Mouse (Mus musculus) spleen, postnatal 4 days (tissue): Measurements from ENCODE around the gene Hoxa2.

Experiments
- DNase-seq, 2 experiments: peaks; one replicate each; pipeline ENCODE4 v3.0.0; 2022; ENCODE audit warnings: low spot score in 2 of 2

The Hoxa2 gene

GRCm38 (mm10) chr6:52165441-52166370 is 1.1 kb upstream of the Hoxa2 start:
- peak in 1 of 2 experiments; percentile 56 for DNase-seq

- peak in 1 of 2 experiments; percentile 59 for DNase-seq
These were observed 493 bp downstream of the Hoxa2 start for GRCm38 (mm10) chr6:52164051-52164625.

DNA sequence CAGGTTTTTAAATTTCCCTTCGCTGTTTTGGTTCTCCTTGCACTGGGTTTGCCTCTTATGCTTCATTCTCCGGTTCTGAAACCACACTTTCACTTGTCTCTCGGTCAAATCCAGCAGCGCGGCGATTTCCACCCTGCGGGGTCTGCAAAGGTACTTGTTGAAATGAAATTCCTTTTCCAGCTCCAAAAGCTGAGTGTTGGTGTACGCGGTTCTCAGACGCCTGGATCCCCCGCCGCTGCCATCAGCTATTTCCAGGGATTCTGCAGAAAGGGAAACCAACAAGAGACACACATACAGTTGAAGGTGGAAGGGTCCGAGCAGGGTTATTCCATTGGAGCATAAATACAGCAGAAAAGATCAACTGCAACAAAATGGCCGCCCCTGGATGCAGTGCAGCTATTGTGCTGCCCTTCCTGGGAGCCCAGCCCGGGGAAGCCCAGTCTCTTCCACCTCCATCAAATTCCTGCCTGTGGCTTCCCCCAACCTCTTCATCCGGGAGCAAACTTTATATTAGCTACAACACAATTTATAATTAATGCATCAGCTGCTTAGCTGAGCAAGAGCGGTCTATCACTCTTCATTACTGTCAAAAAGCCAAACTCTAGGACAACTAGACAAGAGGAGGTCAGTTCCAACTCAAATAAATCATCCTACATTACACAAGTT is 1.1 kb downstream of the Hoxa2 start:
- no peak for DNase-seq

DNA sequence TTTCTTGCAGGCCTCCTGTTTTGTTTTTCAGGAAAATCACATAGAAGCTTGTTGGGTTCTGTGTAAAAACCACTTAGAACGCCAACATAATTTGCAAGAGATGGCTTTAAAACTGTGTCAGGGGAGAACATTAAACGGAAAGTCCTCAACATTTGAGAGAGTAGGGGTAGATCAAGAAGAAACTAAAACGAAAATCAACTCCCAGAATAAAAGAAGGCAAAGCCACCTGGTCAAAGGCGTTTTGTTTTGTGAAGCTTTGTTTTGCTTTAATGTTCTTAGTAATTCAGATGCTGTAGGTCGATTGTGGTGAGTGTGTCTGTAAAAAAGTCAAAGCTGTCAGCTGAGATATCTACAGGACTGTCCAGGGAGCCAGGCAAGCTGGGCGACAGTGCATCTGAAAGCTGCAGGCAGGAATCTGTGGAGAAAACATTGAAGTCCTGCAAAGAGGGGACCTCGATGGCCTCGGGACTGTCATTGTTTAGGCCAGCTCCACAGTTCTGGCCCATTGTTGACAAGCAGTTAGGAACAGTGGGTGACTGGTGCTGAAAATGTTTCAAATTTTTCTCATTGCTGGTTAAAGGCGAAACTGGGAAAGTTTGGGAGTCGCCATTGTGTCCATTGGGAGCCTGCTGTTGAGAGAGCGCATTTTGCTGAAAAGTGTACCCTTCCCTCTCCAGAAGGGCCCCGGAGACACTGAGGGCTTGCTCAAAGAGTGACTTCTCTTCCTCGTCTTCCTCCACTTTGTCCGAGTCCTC is 1.8 kb downstream of the Hoxa2 start:
- DNase-seq = no peak

DNA sequence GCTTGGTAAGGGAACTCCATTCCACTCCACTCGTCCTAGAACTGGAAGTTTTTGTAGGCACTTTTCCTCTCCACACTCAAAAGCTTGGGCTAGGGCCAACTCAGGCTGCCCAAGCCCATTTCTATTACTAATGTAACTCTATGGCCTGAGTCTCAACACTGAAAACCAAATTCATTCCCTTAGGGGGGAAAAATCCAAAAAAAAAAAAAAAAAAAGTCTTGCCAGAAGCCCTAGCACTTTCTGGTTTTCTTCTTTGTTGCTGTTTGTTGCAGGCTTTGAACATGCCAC is 2.6 kb downstream of the Hoxa2 start:
- no peak for DNase-seq

- no peak for DNase-seq
These were observed 3.1 kb downstream of the Hoxa2 start for GRCm38 (mm10) chr6:52161336-52162092.

- DNase-seq = peak in 1 of 2 experiments; percentile 55
These were observed 3.9 kb downstream of the Hoxa2 start for GRCm38 (mm10) chr6:52160511-52161335.

GRCm38 (mm10) chr6:52159979-52160378 is 4.7 kb downstream of the Hoxa2 start:
- DNase-seq = peak in 1 of 2 experiments; percentile 55

DNA sequence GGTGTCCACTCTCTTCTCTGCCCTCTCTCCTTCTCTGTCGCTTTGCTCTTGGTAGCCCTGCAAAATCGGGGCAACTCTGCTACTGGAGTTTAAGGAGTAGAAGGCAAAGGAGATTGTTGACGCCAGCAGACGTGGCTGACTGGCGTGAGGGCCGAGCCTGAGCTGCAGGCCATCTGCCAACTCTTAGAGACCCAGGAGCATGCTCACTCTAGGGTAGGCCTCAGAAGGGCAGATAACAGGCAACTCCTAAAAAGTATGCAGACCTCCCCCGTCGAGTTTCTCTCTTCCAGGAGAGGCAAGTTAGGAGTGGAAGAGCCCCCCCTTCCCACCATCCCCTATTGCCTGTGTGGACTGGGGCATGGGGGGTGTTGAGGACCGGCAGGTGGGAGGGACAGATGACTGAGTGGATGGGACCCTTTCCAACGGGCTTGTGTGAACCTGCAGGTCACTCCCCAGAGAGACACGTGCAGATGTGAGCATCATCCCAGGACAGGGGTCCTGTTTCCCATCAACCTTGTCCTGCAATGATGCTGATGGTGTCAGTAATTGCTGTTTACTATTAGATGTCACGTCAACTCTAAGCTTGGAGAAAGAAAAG is 5.4 kb downstream of the Hoxa2 start:
- DNase-seq = peak in 1 of 2 experiments; percentile 52

- peak in 1 of 2 experiments; percentile 50 for DNase-seq
These were observed 6.2 kb downstream of the Hoxa2 start, which contains the start of gene Hoxa1 for GRCm38 (mm10) chr6:52158276-52159051. Gene Hoxa1, minus strand, starts transcription at chr6:52158317.

DNA sequence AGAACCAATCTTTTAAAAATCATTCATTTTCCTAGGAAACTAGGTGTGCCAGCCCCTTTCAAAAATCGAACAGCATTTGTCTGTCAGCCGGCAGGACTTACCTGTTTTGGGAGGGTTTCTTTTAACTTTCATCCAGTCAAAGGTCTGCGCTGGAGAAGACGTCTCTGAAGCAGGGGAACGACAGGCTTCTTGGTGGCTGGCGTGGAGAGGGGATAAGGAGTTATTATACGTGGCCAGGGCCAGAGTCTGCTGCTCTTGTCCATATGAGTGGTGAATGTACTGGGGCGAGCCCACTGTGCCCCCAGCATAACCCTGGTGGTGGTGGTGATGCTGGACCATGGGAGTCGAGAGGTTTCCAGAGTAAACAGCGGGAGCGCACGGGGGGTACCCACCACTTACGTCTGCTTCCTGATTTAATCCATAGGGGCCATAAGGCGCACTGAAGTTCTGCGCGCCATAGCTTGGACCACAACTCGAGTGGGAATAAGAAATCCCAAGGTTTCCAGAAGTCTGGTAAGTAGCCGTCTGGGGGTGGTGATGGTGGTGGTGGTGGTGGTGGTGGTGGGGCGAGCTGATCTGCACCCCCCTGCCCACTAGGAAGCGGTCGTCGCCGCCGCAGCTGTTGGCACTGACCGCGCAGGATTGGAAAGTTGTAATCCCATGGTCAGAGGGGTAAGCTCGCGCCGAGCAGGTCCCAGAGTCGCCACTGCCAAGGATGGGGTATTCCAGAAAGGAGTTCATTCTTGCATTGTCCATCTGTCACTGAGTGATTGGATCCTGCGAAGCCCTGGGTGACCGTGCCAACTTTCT is 7.0 kb downstream of the Hoxa2 start:
- DNase-seq = no peak

- no peak for DNase-seq
These were observed 8.0 kb downstream of the Hoxa2 start for GRCm38 (mm10) chr6:52156551-52157200.

GRCm38 (mm10) chr6:52155471-52155870 is 9.2 kb downstream of the Hoxa2 start:
- no peak for DNase-seq

GRCm38 (mm10) chr6:52154044-52154443 is 10.6 kb downstream of the Hoxa2 start:
- DNase-seq = no peak

DNA sequence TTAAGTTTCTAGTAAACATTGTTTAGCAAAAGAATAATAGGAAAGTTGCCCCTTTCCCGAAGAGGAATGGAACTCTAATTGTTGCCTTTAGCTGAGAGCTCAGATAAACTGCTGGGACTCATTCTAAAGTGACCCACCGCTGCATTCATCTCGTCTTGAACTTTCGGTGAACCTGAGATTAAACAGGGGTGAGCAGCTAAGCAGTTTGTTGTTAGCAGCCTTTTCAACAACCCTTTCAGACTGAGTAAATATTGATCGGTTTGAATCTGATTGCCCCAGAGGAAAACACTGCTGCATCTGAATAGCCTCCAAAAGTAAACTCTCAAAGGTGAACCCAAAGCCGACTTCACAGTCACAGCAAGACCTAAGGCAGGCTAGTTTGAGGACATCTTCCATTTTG is 11.4 kb downstream of the Hoxa2 start:
- no peak for DNase-seq

GRCm38 (mm10) chr6:52152226-52153193 is 12.1 kb downstream of the Hoxa2 start:
- no peak for DNase-seq

GRCm38 (mm10) chr6:52151571-52151970 is 13.1 kb downstream of the Hoxa2 start:
- DNase-seq = no peak
